Mouse (Mus musculus): ENCODE measurements around the gene Olfr328.
"Not testable (repeated sequence)": the region's sequence is repeated elsewhere in the genome, so short reads cannot be mapped to it uniquely, and the experiment has no call there.

Gene Olfr328

GRCm38 (mm10) chr11:58555536-58555935, at the start of gene Olfr328:
Gene Olfr328 (minus strand): TSS chr11:58555636.
- in situ Hi-C loops (cut with MboI) = no loop called here

GRCm38 (mm10) chr11:58605228-58605627, 49.8 kb upstream of the Olfr328 start:
- in situ Hi-C loops (cut with MboI) = no loop called here

DNA sequence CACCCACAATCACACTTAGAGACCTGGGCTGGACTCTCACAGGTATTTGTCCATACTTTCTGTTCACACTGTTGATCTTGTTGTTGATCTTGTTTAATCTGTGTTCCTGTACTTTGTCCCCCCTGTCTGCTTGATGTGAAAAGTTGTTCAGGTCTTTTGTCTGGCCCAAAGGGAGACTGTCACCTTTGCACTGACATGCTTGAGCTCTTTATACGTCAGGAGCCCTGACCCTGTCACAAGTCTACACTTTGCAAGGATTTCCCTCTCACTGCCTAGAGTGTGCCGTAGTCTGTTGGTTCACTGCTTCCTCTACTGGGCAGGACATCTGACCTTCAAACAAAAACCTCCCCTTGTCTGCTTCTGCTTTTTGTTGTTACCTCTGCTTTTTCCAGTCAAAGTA, 49.3 kb upstream of the Olfr328 start:
- in situ Hi-C loops (cut with MboI) = no loop called here

DNA sequence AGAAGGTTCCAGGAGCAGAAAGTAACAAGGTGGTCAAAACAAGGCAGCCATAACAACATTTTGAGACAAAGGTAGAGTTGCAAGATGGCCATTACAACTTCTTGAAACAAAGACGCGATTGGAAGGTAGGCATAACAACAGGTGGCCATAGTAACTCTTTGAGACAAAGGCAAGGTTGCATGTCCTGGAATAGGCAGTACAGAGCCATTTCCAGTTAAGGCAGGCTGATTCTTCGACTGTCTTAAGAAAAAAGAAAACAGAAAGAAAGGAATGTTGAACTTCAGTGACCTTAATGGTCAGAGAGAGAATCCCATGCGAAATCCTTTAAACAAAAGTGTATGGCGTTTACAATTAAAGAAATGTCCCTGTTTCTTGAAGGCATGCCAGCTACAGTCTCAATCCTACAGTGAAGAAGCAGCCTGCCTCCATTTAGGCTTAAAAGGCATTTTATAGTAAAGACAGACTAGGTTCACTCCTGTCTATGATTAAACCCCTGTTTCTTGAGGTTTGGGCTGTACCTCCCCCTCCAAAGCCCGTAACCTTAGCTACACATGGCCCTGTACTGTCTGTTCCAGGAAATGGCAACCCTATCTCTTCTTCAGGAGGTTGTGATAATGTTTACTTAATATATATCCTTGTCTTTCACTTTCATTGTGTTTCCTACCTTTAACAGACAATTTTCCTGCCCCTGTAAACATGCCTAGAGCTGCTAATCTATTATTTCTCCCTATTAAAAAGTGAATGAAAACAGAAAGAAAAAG, 47.5 kb upstream of the Olfr328 start:
- in situ Hi-C loops (cut with MboI) = no loop called here

DNA sequence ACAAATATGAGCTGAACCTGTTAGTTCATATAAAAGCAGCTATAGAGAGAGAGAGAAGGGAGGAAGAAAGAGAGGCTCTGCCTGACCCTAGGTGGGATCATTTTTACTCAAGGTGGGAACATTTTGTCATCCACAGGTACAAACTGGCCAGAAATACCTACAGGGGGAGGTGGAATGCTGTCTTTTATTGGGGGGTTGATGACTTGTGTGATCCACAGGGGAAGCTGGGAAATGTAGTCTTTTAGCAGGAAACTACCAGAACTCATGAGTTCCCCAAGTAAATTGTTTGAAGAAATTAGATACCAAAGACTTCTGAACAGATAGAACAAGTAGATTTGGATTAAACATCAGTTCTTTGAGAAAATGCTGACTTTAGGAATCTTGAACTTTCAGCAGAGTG, 46.6 kb upstream of the Olfr328 start:
- in situ Hi-C loops (cut with MboI) = no loop called here

GRCm38 (mm10) chr11:58597837-58598236, 42.4 kb upstream of the Olfr328 start:
- in situ Hi-C loops (cut with MboI) = no loop called here

DNA sequence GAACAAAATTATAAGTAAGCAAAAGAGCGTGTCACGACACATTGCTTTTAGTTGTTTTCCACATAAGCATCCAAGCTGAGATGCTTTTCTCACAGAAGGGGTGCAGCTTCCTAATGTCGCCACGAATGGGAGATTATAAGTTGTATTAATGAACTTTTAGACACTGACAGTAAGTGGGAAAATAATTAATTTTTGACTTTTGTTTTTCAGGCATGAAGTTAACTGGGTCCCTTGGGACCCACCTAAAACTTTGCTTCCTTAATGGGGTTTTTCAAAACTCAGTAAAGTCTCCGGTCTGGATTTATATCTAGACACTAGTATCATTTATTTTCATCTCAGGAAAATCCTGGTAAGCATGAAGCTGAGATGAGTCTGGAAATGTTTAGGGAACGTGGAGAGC, 39.4 kb upstream of the Olfr328 start, which contains the start of gene Olfr324:
Olfr324 (plus strand) TSS at position 301 of the 400 bp plus-strand sequence.
- in situ Hi-C loops (cut with MboI) = no loop called here

GRCm38 (mm10) chr11:58588620-58589250, 33.3 kb upstream of the Olfr328 start:
- in situ Hi-C loops (cut with MboI) = no loop called here

GRCm38 (mm10) chr11:58587898-58588348, 32.5 kb upstream of the Olfr328 start:
- in situ Hi-C loops (cut with MboI) = no loop called here

DNA sequence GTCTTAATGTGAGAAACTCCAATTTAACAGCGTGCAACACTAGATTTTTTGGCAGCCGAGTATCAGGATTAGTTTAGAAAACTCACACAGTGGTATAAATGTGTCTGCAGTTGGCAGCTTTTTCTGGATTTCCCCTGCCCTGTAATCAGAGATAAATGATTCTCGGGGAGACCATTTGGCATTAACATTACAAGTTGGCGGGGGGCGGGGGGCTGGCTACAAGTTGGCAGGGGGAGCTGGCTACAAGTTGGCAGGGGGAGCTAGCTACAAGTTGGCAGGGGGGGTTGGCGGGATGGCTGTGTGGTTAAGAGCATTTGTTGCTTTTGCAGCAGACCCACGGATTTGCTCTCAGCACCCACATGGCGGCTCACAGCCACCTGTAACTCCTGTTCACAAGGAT, 23.2 kb upstream of the Olfr328 start:
- in situ Hi-C loops (cut with MboI) = no loop called here

- in situ Hi-C loops (cut with MboI) = no loop called here
These were observed 22.0 kb upstream of the Olfr328 start, which contains the start of gene Olfr325 for GRCm38 (mm10) chr11:58577430-58577829. Gene Olfr325 (plus strand): TSS chr11:58577730.

DNA sequence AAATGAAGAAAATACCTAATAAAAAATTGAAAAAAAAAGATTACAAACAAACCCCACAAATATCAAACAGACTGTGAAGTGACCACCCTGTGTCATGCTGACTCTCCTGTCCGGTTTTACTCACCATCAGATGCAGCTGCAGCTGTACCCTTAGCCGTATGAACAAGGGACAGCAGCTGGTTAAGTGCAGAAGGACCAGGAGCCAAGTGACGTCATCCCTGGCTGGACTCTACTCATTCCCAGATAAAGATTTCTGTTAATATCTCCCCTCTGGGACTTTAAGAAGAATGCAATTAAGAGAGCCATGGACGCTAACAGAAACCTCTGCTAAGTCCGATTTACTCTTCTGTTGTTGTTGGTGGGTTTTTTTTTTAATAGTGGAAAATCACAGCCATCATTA, 15.0 kb upstream of the Olfr328 start, which contains the start of gene Olfr224:
Olfr224 (minus strand) TSS at position 149 of the 400 bp plus-strand sequence.
- in situ Hi-C loops (cut with MboI) = no loop called here

DNA sequence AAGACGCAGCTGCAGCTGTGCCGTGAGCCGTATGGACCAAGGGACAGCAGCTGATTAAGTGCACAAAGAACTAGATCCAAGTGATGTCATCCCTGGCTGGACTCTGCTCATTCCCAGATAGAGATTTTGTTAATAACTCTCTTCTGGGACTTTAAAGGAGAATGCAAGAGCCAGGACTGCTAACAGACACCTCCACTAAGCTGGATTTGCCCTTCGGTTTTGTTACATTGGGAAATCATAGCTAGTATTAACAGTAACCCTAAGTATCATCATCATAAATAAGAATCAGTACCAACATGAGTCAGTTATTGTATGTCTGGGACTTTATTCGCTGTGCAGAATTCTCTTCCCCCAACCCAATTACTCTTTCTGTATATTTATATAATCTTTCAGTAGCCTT, 9.1 kb downstream of the Olfr328 start, which contains the start of gene Olfr329-ps:
Olfr329-ps (minus strand) TSS at position 101 of the 400 bp plus-strand sequence.
- in situ Hi-C loops (cut with MboI) = no loop called here

- in situ Hi-C loops (cut with MboI) = not testable (repeated sequence)
These were observed 20.7 kb downstream of the Olfr328 start, which contains the start of gene Olfr330 for GRCm38 (mm10) chr11:58534736-58535135. Gene Olfr330 (minus strand): TSS chr11:58534836.

DNA sequence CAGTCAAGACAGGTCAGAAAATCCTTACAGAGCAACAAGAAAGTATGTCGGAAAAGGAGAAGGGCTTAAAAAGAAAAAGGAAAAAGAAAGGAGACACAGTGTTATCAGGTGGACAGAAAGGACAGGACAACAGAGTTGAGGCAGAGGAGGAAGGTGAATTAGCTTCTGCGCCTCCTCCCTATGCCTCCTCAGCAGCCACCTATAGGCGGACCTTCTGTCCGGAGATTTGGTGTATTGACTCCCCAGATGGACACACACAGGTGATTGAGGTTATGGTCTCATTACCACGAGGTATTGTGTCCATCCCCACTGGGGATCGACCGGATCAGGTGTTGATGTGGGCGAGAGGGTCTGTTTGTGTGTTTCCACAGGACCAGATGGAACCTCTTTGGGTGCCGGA, 35.7 kb downstream of the Olfr328 start:
- in situ Hi-C loops (cut with MboI) = not testable (repeated sequence)

DNA sequence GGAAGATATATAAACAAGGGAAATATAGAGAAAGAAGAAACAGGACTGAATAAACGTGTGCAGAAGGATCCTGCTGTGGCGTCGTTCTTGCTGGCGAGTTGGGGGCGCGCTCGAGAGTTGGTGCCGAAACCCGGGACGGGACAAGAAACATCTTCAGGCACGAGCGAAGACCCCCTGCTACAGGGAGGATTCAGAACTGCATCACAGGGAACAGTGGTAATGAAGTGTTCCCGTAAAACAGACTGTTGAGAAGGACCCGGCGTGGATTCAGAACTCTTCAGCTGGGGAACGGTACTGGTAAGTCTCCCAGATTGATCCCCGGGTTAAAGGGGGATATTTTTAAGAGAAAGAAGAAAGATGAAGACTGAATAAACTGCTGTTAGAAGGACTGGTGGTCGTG, 36.5 kb downstream of the Olfr328 start:
- in situ Hi-C loops (cut with MboI) = not testable (repeated sequence)

DNA sequence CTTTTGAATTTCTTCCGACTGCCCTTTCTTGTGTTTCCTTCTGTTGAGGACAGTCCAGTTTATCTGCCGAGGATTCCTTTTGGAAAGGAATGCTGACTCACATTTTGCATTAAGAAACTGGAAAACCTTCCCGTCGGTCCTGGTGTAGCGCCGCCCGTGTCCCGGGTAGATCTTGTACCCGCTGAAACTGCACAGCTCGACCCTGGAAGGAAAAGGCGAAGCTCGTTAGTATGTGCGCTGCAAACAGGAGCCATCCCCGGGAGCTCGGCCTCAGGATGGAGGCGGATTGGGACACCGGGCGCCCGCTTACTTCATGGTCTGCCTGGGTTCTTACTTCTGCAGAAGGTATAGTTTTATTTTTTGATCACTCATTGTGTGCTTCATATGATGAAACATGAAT, 46.4 kb downstream of the Olfr328 start:
- in situ Hi-C loops (cut with MboI) = not testable (repeated sequence)

GRCm38 (mm10) chr11:58502472-58502871, 53.0 kb downstream of the Olfr328 start, which contains the start of gene Olfr331:
Gene Olfr331 (minus strand): TSS chr11:58502572.
- in situ Hi-C loops (cut with MboI) = not testable (repeated sequence)
